Mouse (Mus musculus): ENCODE results near the gene Pknox2.

The Pknox2 gene

DNA sequence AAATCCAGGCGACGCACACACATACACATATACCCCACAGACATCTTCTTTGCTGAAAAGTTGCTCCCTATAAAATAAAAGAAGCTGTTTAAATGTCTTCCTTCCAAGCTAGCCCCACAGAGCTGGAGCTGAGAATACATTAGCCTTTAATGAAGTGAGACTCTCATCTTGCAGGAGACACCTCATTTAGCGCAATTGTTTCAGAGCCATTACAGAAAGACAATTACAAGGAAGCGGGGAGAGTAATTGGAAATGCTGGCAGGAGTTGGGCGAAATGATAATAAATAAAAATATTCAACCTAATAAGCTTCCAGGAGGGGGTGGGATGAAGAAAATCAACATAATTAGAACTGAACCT lies 79.8 kb downstream of the Pknox2 start:
- TF ChIP-seq POU5F1 (IDR thresholded peaks at IDR 0.05; ENCODE audit: borderline replicate concordance, low read length) (no peak), CTCF (conservative IDR thresholded peaks at IDR 0.05; ENCODE audit: low read length) (no peak), NANOG (IDR thresholded peaks at IDR 0.05; ENCODE audit: borderline replicate concordance, low read length) (no peak)
- H3K4me1 ChIP-seq (replicated peaks; ENCODE audit: low read depth, low read length), result peaks cover 32% of the 10 kb centered on the region
- no peaks in the 10 kb centered on the region for H3K36me3 ChIP-seq (ENCODE audit: insufficient read depth, low read length)
- peaks cover 19% of the 10 kb centered on the region for H3K27me3 ChIP-seq (ENCODE audit: insufficient read depth, low read length)
- H3K4me3 ChIP-seq (replicated peaks; ENCODE audit: low read length), result no peak overlapping the region
- no peaks in the 10 kb centered on the region for H3K9me3 ChIP-seq (ENCODE audit: low read length)

DNA sequence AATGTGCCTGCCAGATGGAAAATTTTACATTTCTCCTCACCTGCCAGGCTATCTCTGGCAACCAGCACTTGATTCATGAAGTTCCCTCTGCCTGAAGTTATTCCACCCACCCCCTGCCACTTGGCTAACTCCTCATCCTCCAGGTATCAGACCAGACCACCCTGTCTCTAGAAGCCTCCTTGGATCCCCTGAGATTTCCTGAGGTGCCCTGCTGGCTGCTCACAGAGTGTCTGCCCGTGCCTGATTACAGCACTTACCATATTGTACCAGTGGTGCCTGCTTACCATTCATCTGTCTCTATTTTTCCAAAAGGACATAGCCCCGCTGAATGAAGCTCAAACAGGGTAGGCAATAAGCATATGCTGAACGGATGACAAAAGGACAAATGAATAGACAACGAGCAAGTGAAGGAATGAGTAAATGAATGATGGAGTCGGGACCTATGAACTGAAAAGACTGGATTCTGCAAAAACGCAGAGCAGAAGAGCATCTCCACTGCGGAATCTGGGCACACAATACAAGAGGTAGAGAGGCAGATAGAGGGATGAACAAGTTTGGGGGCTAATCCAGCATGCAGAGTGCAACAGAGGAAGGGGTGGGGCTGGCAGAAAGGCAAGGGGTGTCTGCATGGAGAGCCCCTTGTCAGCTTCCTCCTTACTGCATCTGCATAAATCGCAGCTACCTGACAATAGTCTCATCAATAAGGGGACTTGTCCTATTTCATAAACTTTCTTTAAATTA lies 80.3 kb downstream of the Pknox2 start:
- H3K4me3 ChIP-seq (replicated peaks; ENCODE audit: low read length), result no peak overlapping the region
- no peaks in the 10 kb centered on the region for H3K36me3 ChIP-seq (ENCODE audit: insufficient read depth, low read length)
- H3K27me3 ChIP-seq (ENCODE audit: insufficient read depth, low read length), result peaks cover 19% of the 10 kb centered on the region
- H3K9me3 ChIP-seq (ENCODE audit: low read length), result no peaks in the 10 kb centered on the region
- TF ChIP-seq CTCF (conservative IDR thresholded peaks at IDR 0.05; ENCODE audit: low read length) (no peak), NANOG (IDR thresholded peaks at IDR 0.05; ENCODE audit: borderline replicate concordance, low read length) (no peak), POU5F1 (IDR thresholded peaks at IDR 0.05; ENCODE audit: borderline replicate concordance, low read length) (no peak)
- H3K4me1 ChIP-seq (replicated peaks; ENCODE audit: low read depth, low read length), result peaks cover 28% of the 10 kb centered on the region

DNA sequence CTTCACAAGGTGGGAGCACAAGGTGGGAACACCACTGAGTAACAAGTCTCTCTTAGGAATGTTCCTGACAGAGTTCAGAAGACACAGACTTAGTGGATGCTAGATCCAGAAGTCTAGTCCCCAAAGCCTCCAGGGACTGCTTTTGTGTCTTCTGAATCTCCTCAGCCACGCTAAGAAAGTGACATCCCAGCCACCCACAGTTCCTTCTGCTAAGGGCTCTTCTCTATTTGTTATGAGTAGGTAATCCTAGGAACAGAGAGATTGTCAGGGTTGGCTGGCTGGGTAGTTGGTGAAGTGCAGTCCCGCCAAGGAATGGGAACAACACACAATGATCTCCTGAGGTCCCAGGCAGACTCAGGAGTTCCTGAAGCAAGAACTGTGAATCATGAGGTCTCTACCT lies 85.6 kb downstream of the Pknox2 start:
- Histone ChIP-seq H3K36me3 (ENCODE audit: insufficient read depth, low read length) (no peaks in the 10 kb centered on the region), H3K4me3 (replicated peaks; ENCODE audit: low read length) (no peak overlapping the region), H3K9me3 (ENCODE audit: low read length) (no peaks in the 10 kb centered on the region), H3K27me3 (ENCODE audit: insufficient read depth, low read length) (peaks cover 11% of the 10 kb centered on the region), H3K4me1 (replicated peaks; ENCODE audit: low read depth, low read length) (peaks cover 13% of the 10 kb centered on the region)
- TF ChIP-seq NANOG (IDR thresholded peaks at IDR 0.05; ENCODE audit: borderline replicate concordance, low read length), result no peak
- no peak for TF ChIP-seq CTCF (conservative IDR thresholded peaks at IDR 0.05; ENCODE audit: low read length)
- no peak for TF ChIP-seq POU5F1 (IDR thresholded peaks at IDR 0.05; ENCODE audit: borderline replicate concordance, low read length)

DNA sequence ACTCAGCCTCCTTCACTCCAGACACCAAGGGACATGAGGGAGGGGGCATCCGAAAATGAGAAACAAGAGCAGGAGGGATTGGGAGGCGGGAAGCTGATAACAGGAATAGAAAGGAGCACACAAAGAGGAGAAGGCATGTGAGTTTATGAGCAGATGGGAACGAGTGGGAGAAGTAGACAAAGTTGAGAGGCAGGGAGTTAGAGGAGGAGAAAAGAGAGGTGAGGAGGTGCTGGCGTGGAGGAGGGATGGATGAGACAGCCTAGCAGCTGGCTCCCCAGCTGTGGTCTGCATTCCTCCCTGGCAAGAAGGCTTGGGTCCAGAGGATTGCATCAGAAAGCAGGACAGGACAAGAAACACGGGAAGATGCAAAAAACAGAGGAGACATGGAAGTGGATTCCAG lies 92.5 kb downstream of the Pknox2 start:
- TF ChIP-seq CTCF (conservative IDR thresholded peaks at IDR 0.05; ENCODE audit: low read length) (no peak), POU5F1 (IDR thresholded peaks at IDR 0.05; ENCODE audit: borderline replicate concordance, low read length) (no peak), NANOG (IDR thresholded peaks at IDR 0.05; ENCODE audit: borderline replicate concordance, low read length) (no peak)
- H3K27me3 ChIP-seq (ENCODE audit: insufficient read depth, low read length), result peaks cover 9% of the 10 kb centered on the region
- H3K36me3 ChIP-seq (ENCODE audit: insufficient read depth, low read length), result no peaks in the 10 kb centered on the region
- H3K4me3 ChIP-seq (replicated peaks; ENCODE audit: low read length), result peak overlapping the region; percentile 56
- H3K4me1 ChIP-seq (replicated peaks; ENCODE audit: low read depth, low read length), result peaks cover 35% of the 10 kb centered on the region
- no peaks in the 10 kb centered on the region for H3K9me3 ChIP-seq (ENCODE audit: low read length)

DNA sequence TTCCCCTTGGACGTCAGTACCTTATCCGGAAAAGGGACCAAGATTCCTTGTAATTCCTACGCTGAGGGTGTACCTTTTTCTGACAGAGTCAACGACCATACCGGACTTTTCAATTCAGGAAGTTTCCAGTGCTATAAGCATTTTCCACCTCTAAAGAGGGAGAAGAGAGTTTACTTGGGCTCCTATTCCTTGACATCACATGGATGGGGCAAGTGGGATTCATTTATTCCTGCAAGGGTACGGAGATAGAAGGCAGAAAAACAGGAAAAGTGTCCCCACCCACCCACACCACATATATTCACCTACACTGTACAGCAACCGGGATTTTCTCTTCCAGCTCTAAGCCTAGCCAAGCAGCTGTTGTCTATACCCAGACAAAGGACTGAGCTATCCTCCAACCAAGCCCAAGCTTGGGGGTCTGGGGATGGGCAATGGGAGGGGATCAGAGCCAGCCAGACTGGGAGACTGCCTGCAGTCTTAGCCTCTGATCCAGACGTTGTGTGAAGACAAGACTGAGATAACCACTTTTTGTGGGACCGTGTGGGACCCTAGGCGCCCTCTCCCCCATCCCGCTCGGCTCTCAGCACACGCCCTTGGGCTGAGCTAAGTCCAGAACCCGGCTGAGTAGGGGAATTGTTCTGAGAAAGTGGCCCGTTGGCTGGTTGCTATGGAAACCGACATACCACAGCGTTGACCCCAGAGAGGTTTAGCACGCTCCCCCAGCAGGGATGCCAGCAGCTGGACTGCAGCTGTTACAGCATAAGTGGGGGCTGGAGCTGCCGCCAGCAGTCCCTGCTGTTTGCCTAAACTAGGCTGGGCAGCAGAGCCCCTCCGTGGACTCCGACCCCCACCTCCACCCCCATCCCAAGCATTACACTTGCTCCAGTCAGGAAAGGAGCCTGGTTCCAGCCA lies 93.3 kb downstream of the Pknox2 start:
- no peaks in the 10 kb centered on the region for H3K36me3 ChIP-seq (ENCODE audit: insufficient read depth, low read length)
- no peak for TF ChIP-seq CTCF (conservative IDR thresholded peaks at IDR 0.05; ENCODE audit: low read length)
- TF ChIP-seq POU5F1 (IDR thresholded peaks at IDR 0.05; ENCODE audit: borderline replicate concordance, low read length), result no peak
- no peak for TF ChIP-seq NANOG (IDR thresholded peaks at IDR 0.05; ENCODE audit: borderline replicate concordance, low read length)
- no peaks in the 10 kb centered on the region for H3K9me3 ChIP-seq (ENCODE audit: low read length)
- peaks cover 42% of the 10 kb centered on the region for H3K4me1 ChIP-seq (replicated peaks; ENCODE audit: low read depth, low read length)
- H3K27me3 ChIP-seq (ENCODE audit: insufficient read depth, low read length), result peaks cover 14% of the 10 kb centered on the region
- H3K4me3 ChIP-seq (replicated peaks; ENCODE audit: low read length), result peak overlapping the region; percentile 56

DNA sequence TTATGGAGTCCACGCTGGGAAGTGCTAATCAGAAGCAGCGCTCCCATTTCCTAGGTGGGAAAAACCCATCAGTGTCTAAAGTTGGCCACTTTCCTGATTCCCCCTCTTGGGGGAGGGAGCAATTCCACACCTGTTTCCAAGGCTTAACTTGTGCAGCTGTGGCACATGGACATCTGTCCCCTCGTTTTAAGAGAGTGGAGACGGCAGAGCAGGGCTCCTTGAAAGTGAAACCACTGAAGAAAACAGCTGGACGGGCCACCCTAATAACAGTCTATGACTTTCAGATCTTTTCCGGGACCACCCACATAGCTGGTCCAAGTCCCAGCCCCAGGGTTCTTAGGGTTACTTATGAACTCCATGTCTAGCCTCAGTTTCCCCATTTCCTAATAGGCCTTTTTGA lies 94.2 kb downstream of the Pknox2 start:
- Histone ChIP-seq H3K9me3 (ENCODE audit: low read length) (no peaks in the 10 kb centered on the region), H3K4me1 (replicated peaks; ENCODE audit: low read depth, low read length) (peaks cover 50% of the 10 kb centered on the region), H3K27me3 (ENCODE audit: insufficient read depth, low read length) (peaks cover 14% of the 10 kb centered on the region), H3K4me3 (replicated peaks; ENCODE audit: low read length) (peak overlapping the region; percentile 56), H3K36me3 (ENCODE audit: insufficient read depth, low read length) (no peaks in the 10 kb centered on the region)
- no peak for TF ChIP-seq CTCF (conservative IDR thresholded peaks at IDR 0.05; ENCODE audit: low read length)
- no peak for TF ChIP-seq POU5F1 (IDR thresholded peaks at IDR 0.05; ENCODE audit: borderline replicate concordance, low read length)
- no peak for TF ChIP-seq NANOG (IDR thresholded peaks at IDR 0.05; ENCODE audit: borderline replicate concordance, low read length)

DNA sequence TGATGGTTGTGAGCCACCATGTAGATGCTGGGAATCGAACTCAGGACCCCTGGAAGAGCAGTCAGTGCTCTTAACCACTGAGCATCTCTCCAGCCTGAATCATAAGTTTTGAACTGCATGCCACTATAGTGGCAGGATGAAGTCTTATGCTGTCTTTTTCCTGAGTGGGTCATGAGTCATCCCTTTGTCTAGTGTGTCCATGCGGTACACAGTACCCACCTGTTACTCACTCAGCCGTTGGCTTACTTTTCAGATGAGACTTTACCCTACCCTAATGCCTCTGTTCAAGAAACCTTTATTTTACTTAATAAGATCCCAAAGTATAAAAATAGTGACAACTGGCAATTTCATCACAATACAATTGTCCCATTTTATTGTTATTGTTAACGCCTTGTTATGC lies 95.5 kb downstream of the Pknox2 start:
- Histone ChIP-seq H3K4me1 (replicated peaks; ENCODE audit: low read depth, low read length) (peaks cover 59% of the 10 kb centered on the region), H3K36me3 (ENCODE audit: insufficient read depth, low read length) (no peaks in the 10 kb centered on the region), H3K27me3 (ENCODE audit: insufficient read depth, low read length) (peaks cover 14% of the 10 kb centered on the region), H3K4me3 (replicated peaks; ENCODE audit: low read length) (no peak overlapping the region), H3K9me3 (ENCODE audit: low read length) (no peaks in the 10 kb centered on the region)
- TF ChIP-seq NANOG (IDR thresholded peaks at IDR 0.05; ENCODE audit: borderline replicate concordance, low read length), result no peak
- TF ChIP-seq CTCF (conservative IDR thresholded peaks at IDR 0.05; ENCODE audit: low read length), result no peak
- TF ChIP-seq POU5F1 (IDR thresholded peaks at IDR 0.05; ENCODE audit: borderline replicate concordance, low read length), result no peak

DNA sequence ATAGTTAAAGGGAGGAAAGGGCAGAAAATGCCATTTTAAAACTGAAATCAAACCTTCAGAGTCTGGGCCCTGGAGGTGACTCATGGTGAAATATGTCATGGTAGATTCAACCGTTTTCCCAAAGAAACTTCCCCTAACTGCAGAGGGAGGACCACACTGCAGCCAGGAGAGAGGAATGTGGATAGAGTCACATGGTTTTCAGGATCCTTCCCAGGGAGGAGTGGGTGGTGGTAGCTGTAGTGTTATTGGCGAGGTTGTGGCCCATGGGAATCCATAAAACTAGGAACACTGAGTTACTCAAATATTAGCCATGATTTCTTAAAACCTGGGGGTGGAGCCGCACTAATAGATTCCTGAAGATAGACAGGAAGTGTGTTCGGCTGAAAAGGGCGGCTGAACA lies 99.7 kb downstream of the Pknox2 start:
- TF ChIP-seq CTCF (conservative IDR thresholded peaks at IDR 0.05; ENCODE audit: low read length) (no peak), NANOG (IDR thresholded peaks at IDR 0.05; ENCODE audit: borderline replicate concordance, low read length) (no peak), POU5F1 (IDR thresholded peaks at IDR 0.05; ENCODE audit: borderline replicate concordance, low read length) (no peak)
- Histone ChIP-seq H3K9me3 (ENCODE audit: low read length) (no peaks in the 10 kb centered on the region), H3K4me1 (replicated peaks; ENCODE audit: low read depth, low read length) (peaks cover 28% of the 10 kb centered on the region), H3K36me3 (ENCODE audit: insufficient read depth, low read length) (no peaks in the 10 kb centered on the region), H3K4me3 (replicated peaks; ENCODE audit: low read length) (no peak overlapping the region), H3K27me3 (ENCODE audit: insufficient read depth, low read length) (peaks cover 5% of the 10 kb centered on the region)

Data from E14TG2a.4 (cell line).